Mouse (Mus musculus) testis, adult 2 months (tissue): ENCODE measurements around the gene Pgs1.

Source experiments
- CTCF ChIP-seq: fragments of 200-500 bp; IDR thresholded peaks from 2 replicates; pipeline ENCODE4 v1.5.1; 2012; ENCODE audit warnings: low read depth, mild to moderate bottlenecking, inconsistent platforms, low read length, moderate library complexity; ENCODE audit not compliant: control insufficient read depth, insufficient read depth, insufficient replicate concordance
- POLR2A ChIP-seq: fragments of 200-500 bp; IDR thresholded peaks from 2 replicates; pipeline ENCODE4 v1.6.1; 2012; ENCODE audit warnings: low read depth, mild to moderate bottlenecking, inconsistent platforms, low read length, moderate library complexity; ENCODE audit not compliant: control insufficient read depth

DNA sequence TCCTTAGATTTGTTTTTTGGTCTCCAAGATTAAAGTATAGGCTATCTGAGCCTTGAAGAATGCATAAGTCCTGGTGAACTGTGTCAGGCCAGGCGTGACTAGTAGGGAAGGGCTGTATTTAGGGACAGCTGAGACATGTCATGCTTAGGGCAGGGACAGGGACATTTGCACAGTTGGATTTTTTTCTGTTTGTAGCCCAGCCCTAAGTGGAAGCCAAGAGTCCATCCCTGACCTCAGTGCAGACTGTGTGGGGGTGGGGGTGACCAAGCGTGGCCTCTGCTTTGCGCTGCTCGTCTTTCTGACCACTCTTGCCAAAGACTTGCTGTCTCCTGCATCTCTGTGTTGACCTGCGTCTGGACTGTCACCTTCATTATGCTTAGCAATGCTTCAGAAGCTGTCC is 18.1 kb downstream of the Pgs1 start:
- no peak for TF ChIP-seq POLR2A
- no peak for TF ChIP-seq CTCF
